Mouse (Mus musculus) adrenal gland, adult 2 months (tissue): ENCODE measurements around the gene Ccdc187. TPM values are rescaled to one million over a fixed set of nuclear protein-coding genes. Genes with fewer than 3 reads are reported as not detected.

Experiments used
- DNase-seq: peaks from one replicate; pipeline ENCODE4 v3.0.0; 2021
- polyA plus RNA-seq: library from polyadenylated mRNA; depleted of rRNA; stranded (reverse); fragments of >200 nt; gene quantifications from 2 replicates; pipeline ENCODE4 v1.2.3, GENCODE M21; 2012
- total RNA-seq, 2 experiments: library from RNA; stranded (reverse); gene quantifications; 2 replicates each; pipeline ENCODE4 v1.2.3; 2021

Gene Ccdc187
- total and polyA plus RNA-seq, 3 experiments: 0.51 to 1.0 (median 0.58) TPM

- DNase-seq: no peak
These were observed 13.8 kb downstream of the Ccdc187 start for GRCm38 (mm10) chr2:26280594-26280993.

GRCm38 (mm10) chr2:26279712-26280111, 14.6 kb downstream of the Ccdc187 start:
- no peak for DNase-seq

DNA sequence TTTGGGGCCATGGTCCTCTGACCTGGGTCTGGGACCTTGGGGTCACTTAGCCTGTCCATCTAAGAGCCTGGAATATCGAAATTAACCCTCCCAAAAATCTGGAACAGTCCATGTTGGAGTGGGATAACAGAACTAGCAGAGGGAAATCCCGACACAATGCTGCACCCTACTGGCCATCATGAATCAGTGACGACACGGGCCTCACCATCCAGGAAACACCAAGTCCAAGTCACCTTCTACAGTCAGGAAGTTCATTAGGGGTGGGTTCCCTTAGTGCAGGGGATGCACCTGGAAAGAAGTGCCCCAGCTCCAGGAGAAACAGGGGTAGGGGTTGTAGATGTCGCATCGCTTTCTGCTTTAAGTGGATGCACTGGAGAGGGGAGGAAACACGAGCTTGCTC, 20.7 kb downstream of the Ccdc187 start:
- DNase-seq: peak; percentile 47

- DNase-seq: peak; percentile 77
These were observed 26.1 kb downstream of the Ccdc187 start for GRCm38 (mm10) chr2:26268216-26268615.

- no peak for DNase-seq
These were observed 28.2 kb downstream of the Ccdc187 start for GRCm38 (mm10) chr2:26266066-26266742.

- DNase-seq: no peak
These were observed 29.3 kb downstream of the Ccdc187 start for GRCm38 (mm10) chr2:26265095-26265494.

GRCm38 (mm10) chr2:26264646-26265045, 29.7 kb downstream of the Ccdc187 start:
- DNase-seq: no peak

DNA sequence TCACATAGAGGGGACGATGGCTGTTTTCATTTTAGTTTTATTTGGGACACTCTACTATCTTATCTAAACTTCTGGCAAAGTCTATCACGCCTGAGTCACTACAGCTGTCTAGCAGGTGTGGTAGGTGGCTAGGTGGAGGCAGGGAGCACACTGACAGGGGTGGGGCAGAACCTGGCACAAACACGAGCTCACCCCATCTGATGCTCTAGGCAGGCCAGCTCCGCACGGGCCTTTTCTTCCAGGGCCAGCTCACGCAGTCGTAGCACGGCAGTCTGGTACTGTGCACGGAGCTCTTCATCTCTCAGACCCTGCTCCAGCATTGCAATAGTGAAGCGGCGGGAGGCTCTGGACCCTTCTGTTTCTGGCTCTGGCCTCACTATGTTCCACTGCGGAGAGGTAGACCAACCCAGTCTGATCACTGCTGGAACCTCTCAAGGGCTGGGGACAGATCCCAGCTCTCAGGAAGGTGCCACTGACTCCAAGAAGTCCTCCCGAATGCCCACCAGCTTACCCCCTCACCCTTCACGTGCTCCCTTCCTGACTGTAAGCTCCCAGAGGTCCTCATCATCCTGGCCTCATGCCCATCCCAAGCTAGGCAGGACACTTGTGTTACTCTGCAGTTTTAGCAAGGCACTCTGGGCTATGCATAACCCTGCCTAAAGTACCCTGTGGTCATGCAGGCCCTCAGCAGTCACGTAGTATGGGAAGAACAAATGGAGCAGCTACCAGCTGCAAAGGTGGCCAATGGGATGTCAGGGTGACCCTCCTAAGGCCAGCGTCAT, 36.9 kb downstream of the Ccdc187 start:
- no peak for DNase-seq

DNA sequence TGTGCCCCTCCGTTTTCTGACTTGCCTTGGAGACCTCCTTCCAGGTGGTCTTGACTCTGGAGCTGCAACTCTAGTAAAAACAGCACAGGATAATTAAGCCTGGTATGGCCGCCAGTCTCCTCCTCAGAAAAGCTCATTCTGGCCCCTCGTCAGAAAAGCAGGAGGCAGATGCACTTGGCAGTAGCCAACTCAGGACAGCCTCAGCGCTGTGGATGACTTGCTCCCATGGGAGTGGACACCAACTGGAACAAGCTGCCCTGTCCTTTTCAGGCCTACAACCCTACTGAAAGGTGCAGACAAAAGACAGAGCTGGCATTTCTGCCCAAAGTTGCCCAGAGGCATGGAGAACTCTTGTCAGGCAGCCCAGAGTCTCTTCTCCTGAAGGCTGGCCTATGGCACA, 39.5 kb downstream of the Ccdc187 start:
- DNase-seq: no peak

GRCm38 (mm10) chr2:26252514-26253206, 41.7 kb downstream of the Ccdc187 start:
- no peak for DNase-seq

DNA sequence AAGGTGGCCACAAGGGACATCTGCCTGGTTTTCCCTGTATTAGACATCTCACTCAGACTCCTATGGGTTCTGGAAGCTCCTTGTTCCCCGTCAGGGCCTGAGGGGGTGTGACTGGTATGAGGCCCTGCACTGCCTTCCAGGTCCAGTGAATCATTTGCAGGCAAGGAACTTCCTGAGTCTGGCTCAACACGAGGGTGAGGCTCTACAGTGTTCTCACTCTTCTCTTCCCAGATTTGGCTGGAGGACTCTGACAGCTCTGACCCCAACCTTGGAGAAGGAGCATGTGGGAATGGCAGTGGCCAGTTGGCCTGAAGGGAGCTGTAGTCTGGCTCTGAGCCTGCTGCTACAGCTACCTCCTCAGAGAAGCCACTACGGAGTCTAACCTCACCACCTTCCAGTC, 46.8 kb downstream of the Ccdc187 start:
- no peak for DNase-seq

- no peak for DNase-seq
These were observed 53.5 kb downstream of the Ccdc187 start for GRCm38 (mm10) chr2:26240841-26241240.

DNA sequence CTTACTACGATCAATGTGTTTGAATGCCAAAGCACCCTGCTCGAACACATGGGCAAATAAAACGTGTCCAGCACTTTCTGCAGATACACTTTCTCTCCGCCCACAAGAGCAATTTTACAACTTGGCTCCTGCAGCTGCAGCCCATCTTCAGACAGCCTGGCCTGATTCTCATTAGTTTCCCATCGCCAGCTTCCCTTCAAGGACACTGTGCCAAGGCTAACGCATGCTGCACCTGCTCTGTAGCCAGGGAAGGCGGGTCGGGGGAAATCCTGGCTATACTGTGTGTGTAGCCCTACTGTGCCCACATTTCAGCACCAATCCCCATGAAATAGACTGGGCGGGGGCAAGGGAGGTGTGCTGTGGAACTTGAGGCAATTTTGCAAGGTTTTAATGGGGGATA, 54.0 kb downstream of the Ccdc187 start:
- DNase-seq: peak; percentile 24

GRCm38 (mm10) chr2:26237290-26237782, 57.0 kb downstream of the Ccdc187 start, which contains the start of gene Qsox2:
Gene Qsox2 (minus strand): TSS chr2:26237525.
- DNase-seq: peak; percentile 94

DNA sequence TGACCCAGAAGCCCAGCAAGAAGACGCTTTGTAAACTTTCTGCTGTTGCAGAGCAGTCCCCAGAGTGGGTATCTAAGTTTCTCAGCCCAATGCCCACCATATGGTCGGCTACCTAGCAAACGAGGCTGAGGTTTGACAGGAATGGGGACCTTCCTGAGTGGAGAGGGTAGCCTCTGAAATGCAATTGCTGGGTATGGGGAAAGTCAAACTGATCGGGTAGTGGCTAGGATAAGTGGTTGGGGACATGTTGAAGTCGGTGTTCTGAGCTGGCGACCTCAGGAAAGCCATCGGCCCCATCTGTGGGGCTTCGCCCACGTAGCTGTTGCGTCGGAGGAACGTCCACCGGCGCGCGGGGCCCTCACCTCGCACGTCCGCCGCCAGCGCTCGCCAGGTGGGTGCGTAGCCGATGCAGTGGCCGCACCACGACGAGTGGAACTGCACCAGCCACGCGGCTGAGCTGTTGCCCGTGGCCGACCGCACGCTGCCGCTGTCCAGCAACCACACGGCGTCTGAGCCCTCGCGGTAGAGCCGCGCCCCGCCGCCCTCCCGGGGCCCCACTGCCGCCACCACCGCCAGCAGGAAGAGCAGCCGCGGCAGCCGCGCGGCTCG, 57.6 kb downstream of the Ccdc187 start:
- no peak for DNase-seq

- no peak for DNase-seq
These were observed 59.6 kb downstream of the Ccdc187 start for GRCm38 (mm10) chr2:26234771-26235170.

GRCm38 (mm10) chr2:26234253-26234652, 60.1 kb downstream of the Ccdc187 start:
- DNase-seq: no peak

DNA sequence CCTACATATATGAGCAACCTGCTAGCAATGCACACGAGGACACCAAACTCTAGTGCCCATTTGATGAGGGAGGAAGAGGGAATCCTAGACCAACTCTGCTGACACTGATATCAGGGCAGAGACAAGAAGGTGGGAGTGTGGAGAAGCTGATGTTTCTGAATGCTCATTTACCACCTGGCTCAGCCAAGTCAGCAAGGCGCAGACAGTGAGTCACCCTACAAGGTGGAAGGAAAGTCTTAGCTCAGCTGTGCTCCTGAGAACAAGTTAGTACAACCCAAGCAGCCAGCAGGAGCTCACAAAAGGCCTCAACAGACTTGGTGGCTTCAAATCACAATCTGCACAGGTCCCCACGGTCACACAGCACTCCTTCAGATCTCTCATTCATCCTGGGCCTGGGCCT, 63.0 kb downstream of the Ccdc187 start:
- DNase-seq: no peak

- no peak for DNase-seq
These were observed 64.1 kb downstream of the Ccdc187 start for GRCm38 (mm10) chr2:26230253-26230652.

DNA sequence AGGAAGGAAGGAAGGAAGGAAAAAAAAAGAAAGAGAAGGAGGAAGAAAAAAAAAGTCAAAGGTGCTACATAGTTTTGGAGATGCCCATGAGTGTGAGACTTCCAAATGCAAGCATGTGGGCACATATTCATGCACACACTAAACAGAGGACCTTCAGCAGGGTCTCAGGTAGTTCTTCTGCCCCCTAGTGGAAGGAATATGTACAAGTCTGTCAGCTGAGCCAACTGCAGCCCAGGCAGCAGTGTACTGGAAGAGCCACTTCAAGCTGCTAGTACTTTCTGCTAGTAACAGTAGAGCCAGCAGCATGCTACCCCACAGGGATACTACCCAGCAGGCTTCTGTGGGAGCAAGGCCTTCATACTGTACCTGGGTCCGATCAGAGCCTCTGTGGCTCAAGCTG, 66.6 kb downstream of the Ccdc187 start:
- peak; percentile 45 for DNase-seq

GRCm38 (mm10) chr2:26225242-26225641, 69.1 kb downstream of the Ccdc187 start:
- DNase-seq: no peak

DNA sequence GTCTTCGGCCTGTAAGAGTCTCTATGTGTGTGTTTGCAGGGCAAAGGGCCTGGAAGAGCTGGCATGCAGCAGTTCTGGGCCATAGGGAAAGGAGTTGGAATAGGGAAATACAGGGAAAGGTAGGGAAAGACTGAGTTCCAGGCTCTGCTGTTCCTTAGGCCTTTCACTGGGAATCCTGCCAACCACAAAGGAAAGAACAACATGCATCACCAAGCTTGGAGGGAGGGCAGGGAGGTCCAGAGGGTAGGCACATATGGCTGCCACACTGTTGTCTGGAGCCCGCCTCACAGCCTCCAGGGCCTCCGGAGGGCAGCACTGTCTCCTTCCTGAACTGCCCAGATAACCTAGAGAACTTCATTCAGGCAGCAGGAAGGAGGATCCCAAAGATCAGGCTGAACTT, 70.4 kb downstream of the Ccdc187 start:
- no peak for DNase-seq
